Mouse (Mus musculus): ENCODE measurements around the gene Tbx10. TPM values are rescaled to one million over a fixed set of nuclear protein-coding genes. Genes with fewer than 3 reads are reported as not detected.
"Not testable (repeated sequence)": the region's sequence is repeated elsewhere in the genome, so short reads cannot be mapped to it uniquely, and the experiment has no call there.

Tbx10 gene
- total RNA-seq, 2 experiments from 2014 or later, result not detected

DNA sequence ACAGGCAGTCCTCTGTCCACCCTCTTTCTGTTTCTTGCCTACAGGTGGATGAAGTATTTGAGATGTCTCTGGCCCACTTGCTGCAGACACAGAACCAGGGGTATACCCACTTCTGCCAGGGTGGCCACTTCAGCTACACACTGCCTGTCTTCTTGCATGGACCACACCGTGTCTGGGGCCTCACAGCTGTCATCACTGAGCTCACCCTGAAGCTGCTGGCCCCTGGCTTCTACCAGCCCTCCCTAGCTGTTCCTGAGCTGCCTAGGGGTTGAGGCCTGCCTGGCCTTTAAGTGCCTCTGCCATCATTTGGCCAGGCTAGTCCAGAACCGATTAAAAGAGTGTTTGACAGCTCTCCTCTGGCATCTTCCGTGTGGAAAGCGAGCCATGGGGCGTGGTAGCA is 9.2 kb downstream of the Tbx10 start:
- intact Hi-C loops (cut with DNase I), result loop anchor here (1.0 kb wide), 1 partner anchor 10 kb away; no protein-coding TSS in a partner anchor
- no peak for DNase-seq

DNA sequence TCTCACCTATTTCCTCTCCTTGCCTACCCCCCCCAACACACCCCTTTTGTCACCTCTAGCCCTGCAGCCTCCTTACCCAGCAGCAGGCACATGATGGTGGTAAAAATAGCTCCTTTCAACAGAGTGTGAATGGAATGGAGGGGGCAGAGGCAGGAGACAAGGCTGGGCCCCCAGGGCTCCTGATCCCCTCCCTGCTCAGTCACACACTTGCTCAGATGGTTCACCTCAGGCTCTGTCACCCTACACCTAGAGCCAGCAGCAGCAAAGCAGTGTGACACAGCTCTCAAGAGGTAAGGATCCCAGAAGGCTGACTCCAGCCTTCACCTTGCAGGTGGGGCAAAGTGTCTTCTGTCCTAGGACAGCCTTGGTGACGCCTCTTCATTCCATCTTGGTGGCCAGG is 10.6 kb downstream of the Tbx10 start, which contains the start of gene Doc2g:
Gene Doc2g (plus strand): TSS at position 202 of the 400 bp plus-strand sequence.
- no peak for DNase-seq
- intact Hi-C loops (cut with DNase I), result no loop called here

GRCm38 (mm10) chr19:4003641-4004040 is 11.1 kb downstream of the Tbx10 start:
- no peak for DNase-seq
- intact Hi-C loops (cut with DNase I), result no loop called here

DNA sequence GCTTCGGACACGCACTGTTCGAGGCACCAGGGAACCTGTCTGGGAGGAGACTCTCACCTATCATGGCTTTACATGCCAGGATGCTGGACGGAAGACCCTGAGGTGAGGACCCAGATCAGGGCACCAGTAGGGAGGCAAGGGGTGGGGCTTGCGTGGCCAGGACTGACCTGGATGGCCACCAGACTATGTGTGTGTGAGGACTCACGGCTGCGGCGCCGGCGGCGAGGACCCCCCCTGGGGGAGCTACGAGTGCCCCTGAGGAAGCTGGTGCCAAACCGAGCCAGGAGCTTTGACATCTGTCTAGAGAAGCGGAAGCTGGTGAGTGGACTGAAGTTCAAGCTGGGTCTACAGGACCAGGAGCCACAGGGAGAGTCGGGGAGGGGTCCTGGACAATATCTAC is 11.8 kb downstream of the Tbx10 start:
- intact Hi-C loops (cut with DNase I), result no loop called here

DNA sequence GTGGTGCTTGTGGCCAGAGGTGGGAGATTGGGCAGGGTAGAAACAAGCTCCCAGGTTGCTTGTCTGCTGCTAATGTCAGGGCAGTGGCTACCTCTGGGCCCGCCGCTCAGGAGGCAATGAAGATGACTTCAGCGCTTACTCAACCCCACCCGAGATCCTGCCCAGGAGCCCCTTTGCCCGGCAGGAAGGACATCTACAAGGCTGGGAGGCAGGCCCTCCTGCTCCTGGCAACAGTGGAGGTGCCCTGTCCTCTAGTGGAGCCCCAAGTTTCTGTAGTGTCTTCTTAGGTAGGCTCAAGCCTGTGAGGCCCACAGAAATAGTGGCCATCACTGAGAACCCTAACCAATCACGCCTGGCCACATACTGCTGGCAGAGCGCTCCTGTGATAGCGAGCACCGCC is 12.5 kb downstream of the Tbx10 start:
- no peak for DNase-seq
- intact Hi-C loops (cut with DNase I), result no loop called here

More for the DNA sequence above, 11.8 kb downstream of the Tbx10 start:
- DNase-seq, result no peak

DNA sequence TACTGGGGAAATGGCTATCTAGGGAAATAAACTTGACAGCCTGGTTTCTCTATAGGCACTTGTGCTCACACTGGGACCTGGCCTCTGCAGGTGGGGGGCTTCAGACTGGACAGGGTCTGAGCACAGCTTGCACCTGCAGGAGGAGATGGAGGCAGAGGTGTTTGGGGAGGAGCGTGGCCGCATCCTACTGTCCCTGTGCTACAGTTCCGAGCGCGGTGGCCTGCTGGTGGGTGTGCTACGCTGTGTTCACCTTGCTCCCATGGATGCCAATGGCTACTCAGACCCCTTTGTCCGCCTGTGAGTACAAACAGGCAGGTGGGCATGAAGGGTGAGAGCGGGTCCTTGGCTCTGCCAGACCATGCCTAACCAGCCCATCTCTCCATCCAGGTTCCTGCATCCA is 13.4 kb downstream of the Tbx10 start:
- intact Hi-C loops (cut with DNase I), result no loop called here
- no peak for DNase-seq

GRCm38 (mm10) chr19:4011086-4011485 is 18.5 kb downstream of the Tbx10 start:
- intact Hi-C loops (cut with DNase I), result loop anchor here (1.0 kb wide), 1 partner anchor 10 kb away; no protein-coding TSS in a partner anchor
- DNase-seq, result no peak

DNA sequence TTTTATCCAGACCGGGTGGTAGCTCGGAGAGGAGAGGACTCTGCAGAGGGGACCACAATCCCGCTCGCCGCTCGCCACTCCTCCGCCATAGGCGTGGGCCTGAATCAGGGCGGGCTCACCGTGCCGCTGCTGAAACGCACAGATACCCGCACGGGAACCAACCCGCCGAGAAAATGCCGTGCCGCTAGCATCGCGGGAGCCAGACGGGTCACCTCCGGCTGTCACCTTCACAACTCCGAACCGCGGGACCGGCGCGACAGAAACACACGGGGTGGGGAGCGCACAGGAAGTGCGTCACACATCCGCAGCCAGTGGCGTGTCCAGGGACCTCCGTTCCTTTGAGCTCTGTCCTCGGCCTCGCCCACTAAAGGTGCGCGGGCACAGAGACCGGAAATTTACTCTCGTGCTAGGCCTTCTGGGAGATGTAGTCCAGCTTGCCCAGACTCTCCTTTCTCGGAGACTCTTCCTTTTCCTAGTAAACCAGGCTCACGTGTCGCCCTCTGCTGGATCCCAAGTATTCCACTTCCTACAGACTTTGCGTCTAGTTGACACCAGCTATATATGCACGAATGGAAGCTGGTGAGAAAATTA is 20.0 kb downstream of the Tbx10 start, which contains the start of gene Ndufv1:
Gene Ndufv1 (minus strand): TSS at position 375 of the 591 bp plus-strand sequence.
- peak; percentile 93 for DNase-seq
- intact Hi-C loops (cut with DNase I), result no loop called here

DNA sequence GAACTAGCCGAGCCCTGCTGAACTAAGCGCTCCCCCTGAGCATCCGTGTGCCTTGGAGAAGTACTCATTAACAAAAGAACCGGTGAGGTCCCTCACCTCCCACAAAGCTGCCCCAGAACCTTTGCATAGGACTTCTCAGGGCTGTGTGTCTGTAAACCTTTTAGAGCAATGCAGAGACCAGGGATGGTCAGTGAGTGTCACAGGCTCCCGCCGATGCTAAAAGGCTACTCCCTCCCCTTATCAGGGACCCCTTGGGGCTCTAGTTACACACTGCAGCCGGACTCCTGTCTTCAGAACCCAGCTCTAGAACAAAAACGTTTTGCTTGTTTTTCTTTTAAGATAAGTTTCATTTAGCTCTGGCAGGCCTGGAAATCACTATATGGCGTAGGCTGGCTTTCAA is 20.5 kb downstream of the Tbx10 start:
- no peak for DNase-seq
- intact Hi-C loops (cut with DNase I), result no loop called here

GRCm38 (mm10) chr19:4014802-4015201 is 22.2 kb downstream of the Tbx10 start:
- DNase-seq, result no peak
- intact Hi-C loops (cut with DNase I), result loop anchor here (1.0 kb wide), 1 partner anchor 69 kb away; no protein-coding TSS in a partner anchor

- intact Hi-C loops (cut with DNase I), result loop anchor here (1.0 kb wide), 1 partner anchor 69 kb away; no protein-coding TSS in a partner anchor
- DNase-seq, result no peak
Observed at GRCm38 (mm10) chr19:4015635-4016034, 23.1 kb downstream of the Tbx10 start.

DNA sequence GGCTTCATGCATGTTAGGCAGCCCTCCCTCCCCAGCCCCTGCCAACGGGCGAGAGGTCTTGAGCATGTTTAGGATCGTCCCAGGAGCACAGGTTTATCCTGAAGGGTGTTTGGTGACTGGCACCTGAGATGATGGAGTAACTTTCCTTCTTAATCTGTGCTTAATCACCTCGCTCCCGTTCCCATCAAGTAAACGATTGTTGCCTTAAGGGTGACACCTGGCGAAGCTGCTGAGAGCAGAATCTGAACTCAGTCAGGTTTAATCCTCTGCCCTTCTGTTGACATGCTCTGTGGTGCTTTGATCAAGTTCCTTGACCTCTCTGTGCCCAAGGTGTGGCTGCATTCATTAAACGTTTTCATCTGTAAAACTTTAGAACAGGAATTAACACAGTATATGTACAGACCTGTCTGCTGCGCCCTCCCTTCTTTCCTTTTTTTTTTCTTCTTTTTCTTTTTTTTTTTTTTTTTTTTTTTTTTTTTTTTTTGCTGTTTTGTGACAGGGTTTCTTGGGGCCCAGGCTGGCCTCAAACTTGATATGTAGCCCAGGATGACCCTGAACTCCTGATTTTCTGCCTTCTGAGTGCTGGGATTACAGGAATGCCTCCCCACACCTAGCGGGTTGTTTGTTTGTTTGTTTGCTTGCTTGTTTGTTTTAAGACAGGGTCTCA is 25.5 kb downstream of the Tbx10 start:
- no peak for DNase-seq
- intact Hi-C loops (cut with DNase I), result loop anchor here (2.0 kb wide), 1 partner anchor 211 kb away; no protein-coding TSS in a partner anchor

GRCm38 (mm10) chr19:4018743-4019583 is 26.4 kb downstream of the Tbx10 start:
- intact Hi-C loops (cut with DNase I), result loop anchor here (1.0 to 2.0 kb wide), 2 partner anchors 29 to 210 kb away; no protein-coding TSS in a partner anchor
- peak; percentile 79 to 83 for DNase-seq

GRCm38 (mm10) chr19:4023185-4023584 is 30.6 kb downstream of the Tbx10 start:
- DNase-seq, result no peak
- intact Hi-C loops (cut with DNase I), result no loop called here

- intact Hi-C loops (cut with DNase I), result no loop called here
- no peak for DNase-seq
Observed at GRCm38 (mm10) chr19:4027576-4027975, 35.0 kb downstream of the Tbx10 start.

GRCm38 (mm10) chr19:4032668-4033067 is 40.1 kb downstream of the Tbx10 start:
- intact Hi-C loops (cut with DNase I), result no loop called here
- DNase-seq, result no peak

DNA sequence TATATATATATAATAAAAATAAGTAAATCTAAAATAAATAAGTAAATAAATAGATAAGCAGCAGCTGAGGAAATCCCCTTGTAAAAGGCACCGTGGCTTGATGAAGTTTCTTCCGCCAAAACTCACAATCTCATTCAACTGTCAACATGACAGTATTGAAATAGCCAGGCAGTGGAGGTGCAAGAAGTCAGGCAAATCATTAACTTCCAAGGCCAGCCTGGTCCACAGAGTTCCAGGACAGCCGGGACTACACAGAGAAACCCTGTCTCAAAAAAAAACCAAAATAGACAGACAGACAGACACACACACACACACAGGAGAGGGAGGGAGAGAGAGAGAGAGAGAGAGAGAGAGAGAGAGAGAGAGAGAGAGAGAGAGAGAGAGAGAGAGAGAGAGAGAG is 40.7 kb downstream of the Tbx10 start:
- no peak for DNase-seq
- intact Hi-C loops (cut with DNase I), result no loop called here

DNA sequence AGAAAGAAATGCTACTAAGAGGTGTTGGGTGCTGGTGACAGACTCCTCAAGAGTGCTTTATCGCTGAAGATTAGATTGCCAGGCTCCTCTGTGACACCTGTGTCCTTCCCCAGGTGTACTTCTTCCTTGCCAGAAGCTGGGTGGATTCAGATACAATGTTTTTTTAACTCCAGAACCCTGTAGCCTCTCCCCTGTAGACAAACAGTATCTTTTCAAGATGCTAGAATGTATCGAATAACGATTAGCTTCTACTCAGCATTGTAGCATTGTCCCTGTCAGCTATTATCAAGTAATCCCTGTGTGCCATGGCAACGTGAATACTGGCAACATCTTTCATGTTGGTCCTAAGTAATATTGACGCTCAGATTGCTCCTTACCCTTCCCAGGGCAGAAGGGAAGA is 41.2 kb downstream of the Tbx10 start:
- no peak for DNase-seq
- intact Hi-C loops (cut with DNase I), result no loop called here

DNA sequence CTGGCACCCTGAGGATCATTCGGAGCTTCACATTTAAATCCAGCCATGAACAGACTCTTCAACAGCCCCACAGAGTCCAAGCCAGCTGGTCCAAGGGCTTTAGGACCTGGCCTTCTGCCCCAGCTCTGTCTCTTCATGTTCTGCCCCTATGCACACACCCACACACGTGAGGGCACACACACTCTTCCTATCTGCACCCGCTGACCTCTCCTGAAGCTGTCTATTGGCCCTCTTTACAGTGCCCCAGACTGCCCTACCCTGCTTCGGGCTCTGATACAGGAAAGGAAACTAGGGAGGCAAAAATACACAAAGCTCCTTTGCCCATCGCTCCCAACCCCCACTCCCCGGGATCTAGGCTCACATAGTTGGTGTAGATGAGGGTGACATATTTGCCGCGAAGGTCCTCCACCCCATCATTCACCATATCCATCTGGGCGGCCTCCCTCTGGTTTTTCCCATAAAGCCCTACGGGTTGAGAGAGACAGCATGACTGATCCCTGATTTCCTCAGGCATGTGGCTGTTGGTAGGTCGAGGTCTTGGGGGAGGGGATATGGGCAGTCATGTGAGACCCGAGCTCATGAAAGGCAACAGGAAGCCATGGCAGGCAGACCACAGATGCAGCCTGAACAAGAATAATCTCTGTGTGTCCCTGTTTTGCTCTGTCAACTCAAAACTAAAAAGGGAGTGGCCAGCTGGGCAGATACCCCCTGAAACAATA is 43.9 kb downstream of the Tbx10 start:
- intact Hi-C loops (cut with DNase I), result no loop called here
- DNase-seq, result no peak

DNA sequence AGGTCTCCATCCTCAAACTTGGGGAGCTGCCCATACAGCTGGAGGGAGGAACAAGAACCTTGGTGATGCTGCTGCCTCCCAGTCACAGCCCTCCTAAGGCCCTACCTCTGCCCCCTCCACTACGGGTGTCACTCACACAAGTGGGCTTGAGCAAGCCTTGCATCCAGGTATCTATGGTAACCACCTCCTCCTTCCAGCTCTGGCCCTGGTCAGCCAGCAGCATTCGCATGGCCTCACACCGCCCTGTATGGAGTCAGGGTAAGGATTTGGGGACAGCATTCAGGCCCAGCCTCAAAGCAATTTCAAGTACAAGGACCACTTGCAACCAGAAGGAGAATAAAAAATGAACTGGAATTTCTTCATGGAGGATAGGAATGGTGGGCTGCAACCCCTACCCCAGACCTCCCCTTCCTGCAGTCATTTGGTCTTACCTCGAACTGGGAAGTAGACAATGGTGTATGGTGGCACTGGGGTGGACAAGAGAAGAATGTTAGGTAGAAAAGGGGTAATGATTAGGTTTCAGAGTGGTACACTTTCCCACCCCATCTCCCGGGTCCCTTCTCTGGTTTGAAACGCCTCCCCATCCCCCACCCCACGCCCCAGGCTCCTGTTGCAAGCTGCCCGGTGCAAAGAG is 44.7 kb downstream of the Tbx10 start:
- intact Hi-C loops (cut with DNase I); DNase-seq: not testable (repeated sequence)

Measured in heart, postnatal 36 days (tissue).